Mouse (Mus musculus) NIH3T3 (cell line): ENCODE measurements around the gene Gm13272.
"Not testable (repeated sequence)": the region's sequence is repeated elsewhere in the genome, so short reads cannot be mapped to it uniquely, and the experiment has no call there.

ENCODE experiments used
- DNase-seq: peaks from one replicate; pipeline ENCODE4 v3.0.0-alpha.2; 2012; ENCODE audit warnings: low read depth

Gene Gm13272

DNA sequence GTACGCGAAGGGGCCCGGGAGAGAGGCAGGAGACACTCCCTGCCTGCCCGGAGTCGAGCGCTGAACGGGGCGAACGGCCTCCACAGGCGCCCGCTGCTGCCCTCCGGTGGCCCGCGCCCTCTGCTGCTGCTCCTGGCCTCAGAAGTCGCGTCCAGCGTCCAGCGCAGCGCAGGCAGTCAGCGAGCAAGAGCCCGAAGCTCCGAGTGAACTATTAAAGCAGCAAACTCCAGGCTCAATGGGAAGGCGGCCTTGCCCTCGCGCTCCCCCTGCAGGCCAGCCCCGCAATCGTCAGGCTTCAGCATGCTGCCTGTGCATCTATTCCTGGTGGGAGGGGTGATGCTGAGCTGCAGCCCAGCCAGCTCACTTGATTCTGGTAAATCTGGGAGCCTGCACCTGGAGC is 5.8 kb downstream of the Gm13272 start, which contains the start of gene Gm13276:
Gene Gm13276 (plus strand): TSS at position 301 of the 400 bp plus-strand sequence.
- DNase-seq = not testable (repeated sequence)

DNA sequence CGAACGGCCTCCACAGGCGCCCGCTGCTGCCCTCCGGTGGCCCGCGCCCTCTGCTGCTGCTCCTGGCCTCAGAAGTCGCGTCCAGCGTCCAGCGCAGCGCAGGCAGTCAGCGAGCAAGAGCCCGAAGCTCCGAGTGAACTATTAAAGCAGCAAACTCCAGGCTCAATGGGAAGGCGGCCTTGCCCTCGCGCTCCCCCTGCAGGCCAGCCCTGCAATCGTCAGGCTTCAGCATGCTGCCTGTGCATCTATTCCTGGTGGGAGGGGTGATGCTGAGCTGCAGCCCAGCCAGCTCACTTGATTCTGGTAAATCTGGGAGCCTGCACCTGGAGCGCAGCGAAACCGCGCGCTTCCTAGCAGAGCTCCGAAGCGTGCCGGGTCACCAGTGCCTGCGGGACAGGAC is 8.8 kb downstream of the Gm13272 start, which contains the start of gene Gm13277:
Gene Gm13277 (plus strand): TSS at position 231 of the 400 bp plus-strand sequence.
- not testable (repeated sequence) for DNase-seq

DNA sequence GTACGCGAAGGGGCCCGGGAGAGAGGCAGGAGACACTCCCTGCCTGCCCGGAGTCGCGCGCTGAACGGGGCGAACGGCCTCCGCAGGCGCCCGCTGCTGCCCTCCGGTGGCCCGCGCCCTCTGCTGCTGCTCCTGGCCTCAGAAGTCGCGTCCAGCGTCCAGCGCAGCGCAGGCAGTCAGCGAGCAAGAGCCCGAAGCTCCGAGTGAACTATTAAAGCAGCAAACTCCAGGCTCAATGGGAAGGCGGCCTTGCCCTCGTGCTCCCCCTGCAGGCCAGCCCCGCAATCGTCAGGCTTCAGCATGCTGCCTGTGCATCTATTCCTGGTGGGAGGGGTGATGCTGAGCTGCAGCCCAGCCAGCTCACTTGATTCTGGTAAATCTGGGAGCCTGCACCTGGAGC is 11.6 kb downstream of the Gm13272 start, which contains the start of gene Gm13278:
Gene Gm13278 (plus strand): TSS at position 301 of the 400 bp plus-strand sequence.
- not testable (repeated sequence) for DNase-seq

DNA sequence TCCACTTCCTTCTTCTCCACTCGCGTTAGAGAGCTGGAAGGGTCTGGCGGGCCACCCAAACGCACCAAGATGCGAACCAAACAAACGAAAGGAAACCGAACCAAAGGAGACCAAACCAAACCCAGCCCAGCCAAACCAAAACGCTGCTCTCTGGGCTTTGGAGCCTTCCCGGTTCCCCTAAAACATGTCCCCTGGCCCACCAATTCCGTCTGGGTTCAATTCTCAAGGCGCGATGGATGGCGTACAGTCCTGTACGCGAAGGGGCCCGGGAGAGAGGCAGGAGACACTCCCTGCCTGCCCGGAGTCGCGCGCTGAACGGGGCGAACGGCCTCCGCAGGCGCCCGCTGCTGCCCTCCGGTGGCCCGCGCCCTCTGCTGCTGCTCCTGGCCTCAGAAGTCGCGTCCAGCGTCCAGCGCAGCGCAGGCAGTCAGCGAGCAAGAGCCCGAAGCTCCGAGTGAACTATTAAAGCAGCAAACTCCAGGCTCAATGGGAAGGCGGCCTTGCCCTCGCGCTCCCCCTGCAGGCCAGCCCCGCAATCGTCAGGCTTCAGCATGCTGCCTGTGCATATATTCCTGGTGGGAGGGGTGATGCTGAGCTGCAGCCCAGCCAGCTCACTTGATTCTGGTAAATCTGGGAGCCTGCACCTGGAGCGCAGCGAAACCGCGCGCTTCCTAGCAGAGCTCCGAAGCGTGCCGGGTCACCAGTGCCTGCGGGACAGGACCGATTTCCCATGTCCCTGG is 14.5 kb downstream of the Gm13272 start, which contains the start of gene Gm13275:
Gene Gm13275 (plus strand): TSS at position 552 of the 740 bp plus-strand sequence.
- not testable (repeated sequence) for DNase-seq

DNA sequence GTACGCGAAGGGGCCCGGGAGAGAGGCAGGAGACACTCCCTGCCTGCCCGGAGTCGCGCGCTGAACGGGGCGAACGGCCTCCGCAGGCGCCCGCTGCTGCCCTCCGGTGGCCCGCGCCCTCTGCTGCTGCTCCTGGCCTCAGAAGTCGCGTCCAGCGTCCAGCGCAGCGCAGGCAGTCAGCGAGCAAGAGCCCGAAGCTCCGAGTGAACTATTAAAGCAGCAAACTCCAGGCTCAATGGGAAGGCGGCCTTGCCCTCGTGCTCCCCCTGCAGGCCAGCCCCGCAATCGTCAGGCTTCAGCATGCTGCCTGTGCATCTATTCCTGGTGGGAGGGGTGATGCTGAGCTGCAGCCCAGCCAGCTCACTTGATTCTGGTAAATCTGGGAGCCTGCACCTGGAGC is 17.4 kb downstream of the Gm13272 start, which contains the start of gene Gm13279:
Gene Gm13279 (plus strand): TSS at position 301 of the 400 bp plus-strand sequence.
- not testable (repeated sequence) for DNase-seq

DNA sequence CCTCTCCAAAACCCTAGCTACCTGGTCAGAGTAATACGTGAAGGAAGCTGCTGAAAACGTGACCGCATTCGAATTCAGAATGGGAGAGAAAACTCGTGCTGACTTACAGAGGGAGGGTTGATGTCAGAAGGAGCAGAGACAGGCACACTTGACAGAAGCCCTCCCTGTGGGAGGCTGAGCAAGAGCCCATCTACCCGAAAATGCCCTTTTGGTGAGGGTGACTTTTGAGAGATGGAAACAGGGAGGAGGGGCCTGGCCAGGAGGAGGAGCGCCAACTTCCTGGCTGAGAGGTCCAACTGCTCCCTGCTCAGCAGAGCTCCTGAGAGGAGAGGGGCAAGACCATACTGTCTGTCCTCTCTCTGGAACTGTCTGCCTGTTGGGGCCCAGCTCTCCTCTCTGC is 19.7 kb downstream of the Gm13272 start, which contains the start of gene Gm13285:
Gene Gm13285 (plus strand): TSS at position 301 of the 400 bp plus-strand sequence.
- DNase-seq = not testable (repeated sequence)

DNA sequence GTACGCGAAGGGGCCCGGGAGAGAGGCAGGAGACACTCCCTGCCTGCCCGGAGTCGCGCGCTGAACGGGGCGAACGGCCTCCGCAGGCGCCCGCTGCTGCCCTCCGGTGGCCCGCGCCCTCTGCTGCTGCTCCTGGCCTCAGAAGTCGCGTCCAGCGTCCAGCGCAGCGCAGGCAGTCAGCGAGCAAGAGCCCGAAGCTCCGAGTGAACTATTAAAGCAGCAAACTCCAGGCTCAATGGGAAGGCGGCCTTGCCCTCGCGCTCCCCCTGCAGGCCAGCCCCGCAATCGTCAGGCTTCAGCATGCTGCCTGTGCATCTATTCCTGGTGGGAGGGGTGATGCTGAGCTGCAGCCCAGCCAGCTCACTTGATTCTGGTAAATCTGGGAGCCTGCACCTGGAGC is 23.3 kb downstream of the Gm13272 start, which contains the start of gene Gm13287:
Gene Gm13287 (plus strand): TSS at position 301 of the 400 bp plus-strand sequence.
- DNase-seq = not testable (repeated sequence)

DNA sequence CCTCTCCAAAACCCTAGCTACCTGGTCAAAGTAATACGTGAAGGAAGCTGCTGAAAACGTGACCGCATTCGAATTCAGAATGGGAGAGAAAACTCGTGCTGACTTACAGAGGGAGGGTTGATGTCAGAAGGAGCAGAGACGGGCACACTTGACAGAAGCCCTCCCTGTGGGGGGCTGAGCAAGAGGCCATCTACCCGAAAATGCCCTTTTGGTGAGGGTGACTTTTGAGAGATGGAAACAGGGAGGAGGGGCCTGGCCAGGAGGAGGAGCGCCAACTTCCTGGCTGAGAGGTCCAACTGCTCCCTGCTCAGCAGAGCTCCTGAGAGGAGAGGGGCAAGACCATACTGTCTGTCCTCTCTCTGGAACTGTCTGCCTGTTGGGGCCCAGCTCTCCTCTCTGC is 25.6 kb downstream of the Gm13272 start, which contains the start of gene Gm13288:
Gene Gm13288 (plus strand): TSS at position 301 of the 400 bp plus-strand sequence.
- DNase-seq = not testable (repeated sequence)

DNA sequence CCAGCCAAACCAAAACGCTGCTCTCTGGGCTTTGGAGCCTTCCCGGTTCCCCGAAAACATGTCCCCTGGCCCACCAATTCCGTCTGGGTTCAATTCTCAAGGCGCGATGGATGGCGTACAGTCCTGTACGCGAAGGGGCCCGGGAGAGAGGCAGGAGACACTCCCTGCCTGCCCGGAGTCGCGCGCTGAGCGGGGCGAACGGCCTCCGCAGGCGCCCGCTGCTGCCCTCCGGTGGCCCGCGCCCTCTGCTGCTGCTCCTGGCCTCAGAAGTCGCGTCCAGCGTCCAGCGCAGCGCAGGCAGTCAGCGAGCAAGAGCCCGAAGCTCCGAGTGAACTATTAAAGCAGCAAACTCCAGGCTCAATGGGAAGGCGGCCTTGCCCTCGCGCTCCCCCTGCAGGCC is 26.1 kb downstream of the Gm13272 start:
- not testable (repeated sequence) for DNase-seq

DNA sequence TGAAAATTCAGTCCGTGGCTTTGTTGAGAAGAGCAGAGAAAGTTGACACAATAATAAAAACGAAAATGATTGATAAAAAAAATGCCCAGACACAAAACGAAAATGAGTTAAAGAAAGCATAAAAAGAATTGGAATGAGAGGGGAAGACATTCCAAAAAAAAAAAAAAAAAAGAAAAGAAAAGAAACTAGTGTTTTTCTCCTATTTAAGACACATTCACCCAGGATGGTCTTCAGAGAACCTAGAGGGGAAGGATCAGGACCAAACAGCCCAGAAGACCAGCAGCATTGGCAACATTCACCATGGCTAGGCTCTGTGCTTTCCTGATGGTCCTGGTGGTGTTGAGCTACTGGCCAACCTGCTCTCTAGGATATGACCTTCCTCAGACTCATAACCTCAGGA is 36.3 kb downstream of the Gm13272 start, which contains the start of gene Ifna7:
Gene Ifna7 (plus strand): TSS at position 301 of the 400 bp plus-strand sequence.
- no peak for DNase-seq

DNA sequence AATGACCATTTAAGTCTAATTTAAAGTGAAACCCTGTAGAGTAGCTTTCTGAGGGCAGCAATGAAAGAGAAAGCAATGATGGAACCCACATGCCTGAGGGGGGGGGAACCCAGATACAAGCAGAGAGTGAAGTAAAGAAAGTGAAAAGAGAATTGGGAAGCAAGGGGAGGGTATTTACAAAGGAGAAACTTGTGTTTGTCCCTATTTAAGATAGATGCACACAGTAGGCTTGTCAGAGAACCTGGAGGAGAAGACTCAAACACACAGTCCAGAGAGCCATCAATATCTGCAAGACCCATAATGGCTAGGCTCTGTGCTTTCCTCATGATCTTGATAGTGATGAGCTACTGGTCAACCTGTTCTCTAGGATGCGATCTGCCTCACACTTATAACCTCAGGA is 40.0 kb downstream of the Gm13272 start, which contains the start of gene Ifna11:
Gene Ifna11 (plus strand): TSS at position 301 of the 400 bp plus-strand sequence.
- no peak for DNase-seq

DNA sequence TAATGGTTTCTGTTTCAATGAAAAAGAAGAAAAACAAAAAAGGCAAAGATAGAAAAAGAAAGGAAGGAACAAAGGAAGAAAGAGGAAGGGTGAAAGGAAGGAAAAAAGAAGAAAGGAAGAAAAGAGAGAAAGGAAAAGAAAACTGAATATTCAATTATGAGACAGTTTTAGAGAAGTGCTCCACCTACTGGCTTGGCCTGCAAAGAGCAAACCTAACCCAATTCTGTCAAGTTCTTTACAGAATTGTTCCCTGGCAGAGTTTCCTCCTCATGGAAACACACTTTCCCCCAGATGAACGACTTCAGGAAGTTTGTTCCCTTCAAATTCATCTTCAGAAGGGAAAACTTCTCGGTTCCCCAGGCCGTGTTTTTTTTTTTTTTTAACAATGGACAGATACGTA is 43.3 kb downstream of the Gm13272 start:
- DNase-seq = peak; percentile 65

DNA sequence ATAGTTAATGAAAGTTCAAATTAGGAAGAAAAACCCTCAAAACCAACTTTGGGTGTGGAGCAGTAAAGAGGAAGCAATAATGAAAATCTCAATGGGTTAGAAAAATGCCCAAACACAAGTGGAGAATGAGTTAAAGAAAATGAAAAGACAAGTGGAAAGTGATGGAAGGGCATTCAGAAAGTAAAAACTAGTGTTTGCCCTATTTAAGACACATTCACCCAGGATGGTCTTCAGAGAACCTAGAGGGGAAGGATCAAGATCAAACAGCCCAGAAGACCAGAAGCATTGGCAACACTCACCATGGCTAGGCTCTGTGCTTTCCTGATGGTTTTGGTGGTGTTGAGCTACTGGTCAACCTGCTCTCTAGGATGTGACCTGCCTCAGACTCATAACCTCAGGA is 47.5 kb downstream of the Gm13272 start, which contains the start of gene Ifna6:
Gene Ifna6 (plus strand): TSS at position 301 of the 400 bp plus-strand sequence.
- DNase-seq = not testable (repeated sequence)
